Mouse (Mus musculus) monocyte, adult 5-6 weeks (primary cell): Measurements from ENCODE around the gene Rtn4rl1. TPM values are rescaled to one million over a fixed set of nuclear protein-coding genes. Genes with fewer than 3 reads are reported as not detected.

Experiments used
- ATAC-seq: fragments of 153-309, 156-312 bp; replicated peaks from 2 replicates; pipeline ENCODE4 v1.8.0; 2017; ENCODE audit warnings: mild to moderate bottlenecking; ENCODE audit not compliant: low TSS enrichment, insufficient number of reproducible peaks, severe bottlenecking, poor library complexity, low FRiP score
- total RNA-seq: library from RNA; stranded (forward); fragments of 200-1000, 200-491, 200-594 nt; gene quantifications from 3 replicates; pipeline ENCODE4 v1.2.3, GENCODE M21; 2017

The Rtn4rl1 gene
- total RNA-seq, 1 experiment from 2014 or later, result 2.2 TPM

GRCm38 (mm10) chr11:75240158-75240934 lies 46.8 kb downstream of the Rtn4rl1 start:
- ATAC-seq, result peak; percentile 79

- no peak for ATAC-seq
These were observed 49.2 kb downstream of the Rtn4rl1 start for GRCm38 (mm10) chr11:75242710-75243255.

- no peak for ATAC-seq
These were observed 51.0 kb downstream of the Rtn4rl1 start for GRCm38 (mm10) chr11:75244368-75245275.

GRCm38 (mm10) chr11:75245372-75246330 lies 52.1 kb downstream of the Rtn4rl1 start:
- no peak for ATAC-seq

- no peak for ATAC-seq
These were observed 53.0 kb downstream of the Rtn4rl1 start for GRCm38 (mm10) chr11:75246589-75246988.

- ATAC-seq, result no peak
These were observed 53.7 kb downstream of the Rtn4rl1 start for GRCm38 (mm10) chr11:75247137-75247730.

GRCm38 (mm10) chr11:75249588-75249987 lies 56.0 kb downstream of the Rtn4rl1 start:
- no peak for ATAC-seq

GRCm38 (mm10) chr11:75251006-75251512 lies 57.5 kb downstream of the Rtn4rl1 start:
- ATAC-seq, result no peak

GRCm38 (mm10) chr11:75251557-75252070 lies 58.0 kb downstream of the Rtn4rl1 start:
- ATAC-seq, result no peak

GRCm38 (mm10) chr11:75254252-75254912 lies 60.8 kb downstream of the Rtn4rl1 start:
- peak; percentile 91 for ATAC-seq

- ATAC-seq, result peak; percentile 89
These were observed 61.7 kb downstream of the Rtn4rl1 start for GRCm38 (mm10) chr11:75255330-75255729.

GRCm38 (mm10) chr11:75257056-75257648 lies 63.6 kb downstream of the Rtn4rl1 start:
- no peak for ATAC-seq

GRCm38 (mm10) chr11:75259416-75259815 lies 65.8 kb downstream of the Rtn4rl1 start:
- ATAC-seq, result no peak

- no peak for ATAC-seq
These were observed 66.5 kb downstream of the Rtn4rl1 start for GRCm38 (mm10) chr11:75259996-75260561.

GRCm38 (mm10) chr11:75261016-75261415 lies 67.4 kb downstream of the Rtn4rl1 start:
- ATAC-seq, result no peak

- ATAC-seq, result no peak
These were observed 68.1 kb downstream of the Rtn4rl1 start for GRCm38 (mm10) chr11:75261730-75262129.
